Mouse (Mus musculus) brain, embryonic 14.5 days (tissue): Measurements from ENCODE around the gene Aire.

Experiments
- CTCF ChIP-seq: fragments of 200-500 bp; IDR thresholded peaks from 2 replicates; pipeline ENCODE4 v1.5.1; 2012; ENCODE audit warnings: inconsistent platforms, mild to moderate bottlenecking, moderate library complexity, borderline replicate concordance; ENCODE audit not compliant: insufficient read depth, insufficient read length; ENCODE audit errors: extremely low read depth
- POLR2A ChIP-seq: fragments of 200-500 bp; IDR thresholded peaks from 2 replicates; pipeline ENCODE4 v1.6.1; 2012; ENCODE audit warnings: mild to moderate bottlenecking, inconsistent platforms, borderline replicate concordance; ENCODE audit not compliant: poor library complexity, insufficient read depth, insufficient read length, severe bottlenecking; ENCODE audit errors: extremely low read depth

DNA sequence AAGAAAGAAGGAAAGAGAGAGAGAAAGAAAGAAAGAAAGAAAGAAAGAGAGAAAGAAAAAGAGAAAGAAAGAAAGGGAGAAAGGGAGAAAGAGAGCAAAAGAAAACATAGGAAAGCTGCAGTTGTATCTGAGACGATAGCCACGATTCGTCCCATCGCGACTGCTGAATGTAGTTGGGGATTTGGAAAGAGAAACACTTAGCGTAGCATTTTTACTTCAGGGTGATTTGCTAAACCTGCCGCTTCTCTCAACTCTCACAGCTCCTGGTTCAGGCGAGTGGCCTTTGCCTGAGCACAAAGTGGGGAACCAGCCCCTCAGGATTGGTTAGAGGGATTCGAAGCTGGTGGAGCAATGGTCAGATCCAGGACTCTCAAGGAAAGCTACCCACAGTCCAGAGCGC, 33.1 kb downstream of the Aire start:
- TF ChIP-seq POLR2A (no peak), CTCF (no peak)
